Mouse (Mus musculus): Measurements from ENCODE around the gene Slc38a1.
A peak's percentile ranks its signal among the peaks of the same experiment; 100 is the strongest.
"Not testable (repeated sequence)": the region's sequence is repeated elsewhere in the genome, so short reads cannot be mapped to it uniquely, and the experiment has no call there.

Slc38a1 gene

DNA sequence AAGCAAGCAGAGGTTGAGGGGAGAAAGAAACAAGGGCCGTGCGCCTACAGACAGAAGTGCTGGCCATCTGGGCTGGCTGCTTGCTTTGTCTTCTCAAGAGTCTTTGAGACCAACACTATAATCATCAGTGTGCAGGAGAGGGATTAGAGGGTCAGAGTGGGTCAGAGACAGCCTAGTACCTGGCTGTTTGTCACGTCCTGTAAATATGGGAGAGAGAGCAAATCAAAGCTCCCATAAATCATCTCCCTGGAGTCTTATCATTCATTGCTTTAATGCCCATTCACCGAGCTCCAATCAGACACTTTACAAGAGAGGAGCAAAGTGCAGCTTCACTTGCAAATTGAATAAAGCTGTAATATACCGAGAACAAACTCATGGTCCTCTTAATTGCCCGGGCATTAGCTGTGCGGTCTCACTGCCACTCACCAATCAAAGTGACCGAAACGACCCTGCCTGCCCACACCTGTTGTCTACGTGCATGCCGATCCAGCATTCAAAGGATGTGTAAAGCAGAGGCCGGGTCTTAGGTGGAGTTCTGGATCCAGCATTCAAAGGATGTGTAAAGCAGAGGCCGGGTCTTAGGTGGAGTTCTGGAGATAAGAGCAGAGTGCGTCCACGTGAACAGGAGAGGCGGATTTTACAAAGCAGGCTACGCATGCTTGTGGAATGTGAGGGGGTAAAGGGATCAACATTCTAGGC lies 15.0 kb upstream of the Slc38a1 start:
- DNase-seq (ENCODE audit: low spot score): no peak

- DNase-seq (ENCODE audit: low spot score): no peak
Measured at GRCm38 (mm10) chr15:96655514-96655913, 12.8 kb upstream of the Slc38a1 start.

DNA sequence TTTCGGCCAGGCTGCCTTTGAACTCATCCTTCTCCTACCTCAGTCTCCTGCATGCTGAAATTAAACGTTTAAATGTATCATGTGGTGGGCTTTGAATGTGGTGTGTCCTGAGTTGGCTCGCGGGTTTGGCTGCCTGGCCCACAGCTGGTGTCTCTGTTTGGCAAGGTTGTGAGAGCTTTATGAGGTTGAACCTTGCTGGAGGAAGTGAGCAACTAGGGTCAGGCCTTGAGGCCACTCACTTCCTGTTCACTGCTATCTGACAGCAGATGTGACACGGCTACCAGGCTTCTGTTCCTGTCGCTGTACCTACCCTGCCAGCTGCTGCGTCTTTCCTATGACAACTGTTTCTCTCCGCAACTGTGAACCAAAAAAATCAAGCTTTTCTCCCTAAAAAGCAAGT lies 12.0 kb upstream of the Slc38a1 start:
- DNase-seq (ENCODE audit: low spot score): no peak

- no peak for DNase-seq (ENCODE audit: low spot score)
Measured at GRCm38 (mm10) chr15:96653011-96653410, 10.3 kb upstream of the Slc38a1 start.

- DNase-seq (ENCODE audit: low spot score): no peak
Measured at GRCm38 (mm10) chr15:96652531-96652930, 9.8 kb upstream of the Slc38a1 start.

DNA sequence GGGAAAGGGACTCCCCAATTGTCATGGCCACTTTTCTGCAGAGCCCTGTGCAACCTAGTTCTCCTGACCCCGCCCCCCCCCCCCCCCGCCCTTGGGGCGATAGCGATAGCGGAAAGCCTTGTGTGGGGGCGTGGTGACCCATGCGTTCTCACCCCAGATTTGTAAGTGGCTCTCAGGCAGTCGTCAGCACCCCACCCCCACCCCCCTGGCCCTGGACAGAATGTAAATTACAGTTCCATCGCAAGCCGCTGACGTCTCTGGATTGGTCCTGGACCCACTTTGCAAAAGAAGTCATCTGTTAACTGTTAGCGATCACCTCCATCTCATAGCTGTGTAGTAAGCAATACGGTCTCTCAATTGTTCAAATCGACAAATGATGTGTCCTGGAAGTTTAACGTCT lies 4.7 kb upstream of the Slc38a1 start:
- DNase-seq (ENCODE audit: low spot score): no peak

DNA sequence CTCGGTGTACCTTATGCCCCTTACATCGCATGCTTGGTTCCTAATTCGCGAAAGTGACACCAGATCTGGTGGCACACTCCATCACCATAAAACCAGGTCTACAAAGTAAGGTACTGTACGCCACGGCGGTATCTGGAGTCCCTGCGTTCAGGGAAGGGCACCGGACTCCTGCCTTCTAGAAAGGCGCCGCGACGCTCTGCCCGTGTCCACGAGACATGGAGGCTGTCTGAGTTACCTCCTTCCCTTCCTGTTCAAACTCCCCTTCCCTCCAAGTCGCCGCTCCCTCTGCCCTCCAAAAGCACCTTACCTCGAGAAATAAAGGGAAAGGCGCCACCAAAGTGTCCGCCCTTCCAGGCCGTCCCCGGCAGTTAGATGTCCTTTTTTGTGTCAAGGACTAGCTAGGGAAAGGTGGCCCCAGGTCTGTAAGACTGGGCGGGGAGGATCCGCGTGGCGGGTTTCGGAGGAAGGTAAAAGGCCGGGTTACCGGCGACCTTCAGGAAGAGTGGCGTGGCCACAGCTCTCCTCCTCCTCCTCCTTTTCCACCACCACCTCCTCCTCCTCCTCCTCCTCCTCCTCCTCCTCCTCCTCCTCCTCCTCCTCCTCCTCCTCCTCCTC lies 785 bp downstream of the Slc38a1 start:
- DNase-seq (ENCODE audit: low spot score): peak; percentile 21

DNA sequence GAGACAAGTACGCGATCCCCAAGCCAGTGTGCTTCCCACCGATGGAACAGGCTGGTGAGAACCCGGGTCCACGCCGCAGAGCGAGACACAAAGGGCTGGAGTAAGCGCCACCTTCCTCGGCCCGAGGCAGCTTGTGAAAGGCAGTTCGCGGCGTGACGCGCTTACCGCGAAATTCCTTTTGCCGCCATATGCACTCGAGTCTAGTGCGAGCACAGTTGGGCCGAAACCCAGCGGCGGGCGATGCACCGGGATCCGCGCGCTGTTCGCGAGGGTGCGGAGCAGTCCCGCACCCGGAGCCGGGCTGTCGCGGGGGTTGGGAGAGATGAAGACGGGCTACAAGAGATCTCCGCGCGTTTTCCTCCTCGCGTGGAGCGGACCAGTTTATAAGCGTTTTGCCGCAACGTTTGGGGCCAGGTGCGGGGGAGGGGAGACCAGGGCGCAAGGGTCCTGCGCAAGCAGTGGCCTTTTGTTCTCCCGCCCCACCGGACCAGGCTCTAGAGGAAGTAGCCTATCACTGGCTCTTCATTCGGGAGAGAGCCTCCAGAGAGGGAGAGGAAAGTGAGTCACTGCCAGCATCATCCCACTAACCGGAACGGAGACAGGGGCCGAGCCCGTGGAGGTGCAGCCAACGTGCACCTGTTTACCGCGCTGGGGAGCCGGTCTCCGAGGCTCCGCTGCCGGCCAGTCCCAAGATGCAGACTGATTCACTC lies 1.4 kb downstream of the Slc38a1 start:
- DNase-seq (ENCODE audit: low spot score): peak; percentile 67

GRCm38 (mm10) chr15:96640291-96640985 lies 2.3 kb downstream of the Slc38a1 start:
- no peak for DNase-seq (ENCODE audit: low spot score)

DNA sequence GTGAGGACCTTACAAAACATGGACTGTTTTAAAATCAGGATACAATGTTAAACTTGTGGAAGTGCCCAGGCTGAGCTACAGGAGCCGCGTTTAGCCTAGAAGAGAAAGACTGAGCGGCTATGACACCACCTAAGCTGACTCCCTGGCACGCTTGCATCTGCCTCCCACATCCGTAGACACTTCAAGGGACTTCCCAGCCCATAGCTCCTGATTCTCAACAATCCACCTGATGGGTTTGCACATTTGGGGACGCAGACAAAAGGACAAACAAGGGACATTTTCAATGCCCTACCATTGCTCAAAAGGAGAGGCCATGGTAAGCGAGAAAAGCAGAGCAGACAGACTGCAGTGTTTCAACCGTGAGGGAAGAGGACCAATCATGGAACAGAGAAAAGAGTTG lies 3.1 kb downstream of the Slc38a1 start:
- no peak for DNase-seq (ENCODE audit: low spot score)

- no peak for DNase-seq (ENCODE audit: low spot score)
Measured at GRCm38 (mm10) chr15:96638656-96639055, 4.1 kb downstream of the Slc38a1 start.

GRCm38 (mm10) chr15:96638173-96638572 lies 4.5 kb downstream of the Slc38a1 start:
- DNase-seq (ENCODE audit: low spot score): no peak

DNA sequence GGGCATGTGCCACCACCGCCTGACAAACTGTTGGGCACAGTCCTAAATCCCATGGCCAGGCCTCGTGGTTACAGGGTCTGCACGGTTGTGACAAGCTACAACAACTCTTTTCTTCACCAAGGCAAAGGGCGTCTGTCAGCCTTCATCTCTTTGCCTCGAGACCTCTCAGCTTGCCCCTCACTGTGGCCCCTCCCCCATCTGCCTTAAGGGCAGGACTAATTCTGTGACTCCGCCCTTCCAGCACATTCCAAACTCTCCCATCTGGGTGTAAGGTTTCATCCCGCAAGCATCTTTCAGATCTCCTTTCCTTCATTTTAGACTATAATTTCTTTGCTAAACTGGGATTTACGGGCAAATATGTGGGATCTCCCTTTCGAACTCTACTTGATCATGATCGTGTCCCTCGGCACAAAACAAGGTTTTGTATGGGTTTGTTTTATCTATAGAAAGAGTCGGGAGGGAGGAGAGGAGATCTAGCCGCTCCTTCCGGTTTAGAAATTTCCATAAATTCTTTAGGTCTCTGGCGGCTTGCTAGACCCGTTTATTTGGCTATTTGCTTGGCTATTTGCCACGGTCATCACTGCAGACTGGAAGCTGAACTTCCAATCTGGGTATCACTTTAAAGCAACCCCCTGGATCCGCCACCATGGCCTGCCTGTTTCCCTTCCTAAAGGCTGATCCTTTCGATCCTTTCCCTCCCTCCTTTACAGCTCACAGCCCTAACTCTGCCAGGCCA lies 7.9 kb downstream of the Slc38a1 start:
- no peak for DNase-seq (ENCODE audit: low spot score)

GRCm38 (mm10) chr15:96632201-96632600 lies 10.5 kb downstream of the Slc38a1 start:
- DNase-seq (ENCODE audit: low spot score): no peak

DNA sequence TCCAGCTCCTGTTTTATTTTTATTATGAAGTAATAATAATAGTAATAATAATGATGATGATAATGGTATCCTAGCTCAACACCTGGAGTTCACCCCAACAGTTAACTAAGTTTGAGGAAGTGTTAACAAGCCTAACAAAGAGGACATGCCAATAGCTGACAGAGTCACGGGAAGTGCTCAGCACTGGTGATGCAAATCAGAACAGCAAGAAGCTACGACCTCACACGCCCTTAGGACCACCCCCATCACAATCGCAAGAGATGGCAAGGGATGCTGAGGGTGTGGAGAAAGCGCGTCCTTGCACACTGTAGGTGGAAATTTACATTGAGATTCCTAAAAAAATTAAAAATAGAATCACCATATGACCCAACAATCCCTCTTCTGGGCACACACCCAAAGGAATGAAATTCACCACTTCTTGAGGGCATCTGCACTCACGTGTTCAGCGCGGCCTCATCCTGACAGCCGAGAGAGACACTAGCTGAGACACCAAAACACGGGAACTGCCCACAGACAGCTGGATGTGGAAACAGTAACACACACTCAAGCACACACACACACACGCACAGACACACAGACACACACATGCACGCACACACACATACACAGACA lies 11.5 kb downstream of the Slc38a1 start:
- no peak for DNase-seq (ENCODE audit: low spot score)

GRCm38 (mm10) chr15:96628256-96628655 lies 14.5 kb downstream of the Slc38a1 start:
- DNase-seq (ENCODE audit: low spot score): no peak

DNA sequence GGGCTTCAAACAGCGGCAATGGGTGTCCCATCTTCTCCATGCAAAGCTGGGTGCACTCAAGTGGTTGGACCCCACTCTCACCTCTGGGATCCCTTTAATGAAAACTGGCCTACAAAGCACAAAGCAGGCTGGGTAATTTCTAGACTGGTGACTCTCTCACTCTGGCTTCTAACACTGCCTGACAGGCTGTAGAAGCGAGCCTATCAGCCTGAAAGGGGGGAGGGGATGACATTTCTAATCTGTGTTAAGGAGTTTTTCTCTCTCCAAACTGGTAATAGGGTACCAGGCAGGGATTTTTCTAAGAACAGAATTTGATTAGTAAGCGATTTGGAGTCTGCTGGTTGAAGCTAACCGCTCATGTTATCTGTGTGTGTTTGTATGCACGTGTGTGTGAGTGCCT lies 15.8 kb downstream of the Slc38a1 start:
- no peak for DNase-seq (ENCODE audit: low spot score)

DNA sequence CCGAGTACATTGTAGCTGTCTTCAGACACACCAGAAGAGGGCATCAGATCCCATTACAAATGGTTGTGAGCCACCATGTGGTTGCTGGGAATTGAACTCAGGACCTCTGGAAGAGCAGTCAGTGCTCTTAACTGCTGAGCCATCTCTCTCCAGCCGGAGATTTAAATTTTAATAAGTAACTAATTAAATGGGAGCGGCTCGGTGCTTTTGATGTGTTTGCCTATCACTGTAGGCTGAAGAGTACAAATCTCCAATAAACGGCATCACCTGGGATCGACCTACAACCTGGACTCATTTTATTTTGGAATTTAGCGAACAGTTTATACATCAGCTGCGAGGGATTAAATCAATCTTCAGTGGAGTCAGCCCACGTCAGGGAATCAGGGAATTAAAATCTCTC lies 17.7 kb downstream of the Slc38a1 start:
- DNase-seq (ENCODE audit: low spot score): not testable (repeated sequence)

- no peak for DNase-seq (ENCODE audit: low spot score)
Measured at GRCm38 (mm10) chr15:96622376-96622775, 20.3 kb downstream of the Slc38a1 start.

- no peak for DNase-seq (ENCODE audit: low spot score)
Measured at GRCm38 (mm10) chr15:96621686-96622085, 21.0 kb downstream of the Slc38a1 start.

- DNase-seq (ENCODE audit: low spot score): no peak
Measured at GRCm38 (mm10) chr15:96617555-96617954, 25.2 kb downstream of the Slc38a1 start.

- no peak for DNase-seq (ENCODE audit: low spot score)
Measured at GRCm38 (mm10) chr15:96608671-96609070, 34.0 kb downstream of the Slc38a1 start.

All from layer of hippocampus, adult 11-12 months (tissue).